In the genomic region with DNA sequence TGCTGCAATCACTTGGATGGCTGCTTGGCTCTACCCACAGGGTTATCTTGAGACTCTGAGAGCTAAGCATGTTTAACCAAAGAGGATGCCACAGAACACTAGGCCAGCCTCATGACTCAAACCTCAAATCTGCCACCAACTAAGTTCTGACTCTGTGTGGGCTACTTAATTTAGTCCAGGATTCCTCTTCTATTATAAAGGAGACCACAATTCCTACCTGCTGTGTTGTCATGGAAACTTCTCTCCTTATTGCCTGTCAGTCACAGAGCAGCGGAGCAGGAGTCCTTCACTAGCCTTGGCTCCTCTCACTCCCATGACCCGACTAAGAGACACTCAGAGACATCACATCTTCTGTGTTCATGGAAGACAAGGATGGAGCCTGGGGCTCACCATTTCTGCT, we compare ENCODE assay signal across 22 mouse cellular contexts.
A peak's percentile ranks its signal among the peaks of the same experiment; 100 is the strongest.
DNase-seq lines count a peak whose midpoint lies in the region; ATAC-seq and TF ChIP-seq lines count a peak whose summit lies in the region.
"Had no signal": no experiment of that assay in that cellular context is flagged by ENCODE, and none has a peak within 500 bp of the region (broad histone marks: within the 10 kb centered on the region; RNA-seq: fewer than 3 reads in every experiment).

No protein-coding gene starts in this region.

- TF ChIP-seq CTCF in left cerebral cortex, adult 2 months (IDR thresholded peaks at IDR 0.05) = no peak

- no peak overlapping the region for H3K4me3 ChIP-seq in hindbrain, embryonic 11.5 days (ENCODE audit: low read depth, low read length)
- H3K4me3 ChIP-seq in hindbrain, embryonic 10.5 days = no peak overlapping the region
- H3K4me3 ChIP-seq in midbrain, embryonic 15.5 days = no peak overlapping the region
- H3K4me3 ChIP-seq in left cerebral cortex, adult 2 months = no peak overlapping the region
- H3K4me3 ChIP-seq: heart, embryonic 12.5 days; limb, embryonic 12.5 days; liver, embryonic 13.5 days; myocyte had no signal

- no peak for ATAC-seq in hindbrain, embryonic 11.5 days (ENCODE audit: low FRiP score)
- peak; percentile 48; the same call in 1 of the 2 replicates for ATAC-seq in midbrain, embryonic 15.5 days (replicated peaks)
- ATAC-seq: inflammation-experienced regulatory T-cells, adult 6 months had no signal

- H3K9me3 ChIP-seq in hindbrain, embryonic 11.5 days (ENCODE audit: control insufficient read depth, low read length) = no peaks in the 10 kb centered on the region
- no peaks in the 10 kb centered on the region for H3K9me3 ChIP-seq in hindbrain, embryonic 10.5 days
- H3K9me3 ChIP-seq in midbrain, embryonic 15.5 days = no peaks in the 10 kb centered on the region
- H3K9me3 ChIP-seq: heart, embryonic 12.5 days; limb, embryonic 12.5 days; liver, embryonic 13.5 days had no signal

- H3K4me2 ChIP-seq in hindbrain, embryonic 11.5 days (replicated peaks; ENCODE audit: low read depth, low read length) = no peak overlapping the region
- H3K4me2 ChIP-seq in midbrain, embryonic 15.5 days = no peak overlapping the region
- H3K4me2 ChIP-seq: heart, embryonic 12.5 days; limb, embryonic 12.5 days; liver, embryonic 13.5 days; lung, embryonic 14.5 days had no signal

- H3K27ac ChIP-seq in hindbrain, embryonic 11.5 days (ENCODE audit: low read depth, low read length) = no peak overlapping the region
- no peak overlapping the region for H3K27ac ChIP-seq in hindbrain, embryonic 10.5 days
- H3K27ac ChIP-seq in midbrain, embryonic 15.5 days = peak overlapping the region; percentile 38; the same call in 1 of the 2 replicates
- no peak overlapping the region for H3K27ac ChIP-seq in left cerebral cortex, adult 2 months
- H3K27ac ChIP-seq: limb, embryonic 12.5 days; liver, embryonic 13.5 days had no signal

- intact Hi-C loops in left cerebral cortex, adult 2 months (cut with DNase I) = no loop called here

- WGBS in hindbrain, embryonic 11.5 days = 29% methylated on average over 2 of the region's 2 CpGs
- 19% methylated on average over 2 of the region's 2 CpGs for WGBS in hindbrain, embryonic 10.5 days
- 13% methylated on average over 2 of the region's 2 CpGs for WGBS in midbrain, embryonic 15.5 days

- no peaks in the 10 kb centered on the region for H3K4me1 ChIP-seq in hindbrain, embryonic 11.5 days (replicated peaks; ENCODE audit: control insufficient read depth, insufficient read depth, low read length)
- peaks cover 6% of the 10 kb centered on the region for H3K4me1 ChIP-seq in hindbrain, embryonic 10.5 days (replicated peaks)
- peaks cover 18% of the 10 kb centered on the region for H3K4me1 ChIP-seq in midbrain, embryonic 15.5 days
- H3K4me1 ChIP-seq: heart, embryonic 12.5 days; limb, embryonic 12.5 days; liver, embryonic 13.5 days had no signal

- no peaks in the 10 kb centered on the region for H3K36me3 ChIP-seq in hindbrain, embryonic 11.5 days (ENCODE audit: control insufficient read depth, insufficient read depth, low read length)
- no peaks in the 10 kb centered on the region for H3K36me3 ChIP-seq in hindbrain, embryonic 10.5 days
- no peaks in the 10 kb centered on the region for H3K36me3 ChIP-seq in midbrain, embryonic 15.5 days (replicated peaks)
- H3K36me3 ChIP-seq: heart, embryonic 12.5 days; limb, embryonic 12.5 days; liver, embryonic 13.5 days had no signal

- H3K9ac ChIP-seq in hindbrain, embryonic 11.5 days (ENCODE audit: low read depth, low read length) = no peak overlapping the region
- H3K9ac ChIP-seq in midbrain, embryonic 15.5 days = no peak overlapping the region
- H3K9ac ChIP-seq: heart, embryonic 12.5 days; limb, embryonic 12.5 days; liver, embryonic 13.5 days; lung, embryonic 14.5 days had no signal

- DNase-seq in hindbrain, embryonic 11.5 days (ENCODE audit: low spot score) = peak; percentile 36
- DNase-seq in hindbrain, embryonic 10.5 days (ENCODE audit: low spot score) = no peak
- DNase-seq in R1 (ENCODE audit: low read depth, low spot score) = peak; percentile 65
- DNase-seq in embryo, embryonic 10.5 days (ENCODE audit: low spot score) = peak; percentile 41
- DNase-seq in heart, adult 18-20 months = no peak
- no peak for DNase-seq in left cerebral cortex, adult 2 months (ENCODE audit: extremely low spot score in 1 of 2, low spot score in 2 of 2)
- DNase-seq: adrenal gland, adult 8-10 months; B cell, adult 2 months; cerebellum, adult 9-10 months; heart, postnatal 14 days; kidney, adult 9 months; kidney, postnatal 4 days; liver, embryonic 13.5 days; lung, embryonic 14.5 days; lung, postnatal 36 days; right cerebral cortex, postnatal 14 days; spleen, adult 18-20 months had no signal

- H3K27me3 ChIP-seq in hindbrain, embryonic 11.5 days (ENCODE audit: control insufficient read depth, insufficient read depth, low read length) = no peaks in the 10 kb centered on the region
- H3K27me3 ChIP-seq in hindbrain, embryonic 10.5 days (ENCODE audit: insufficient read depth, poor library complexity, severe bottlenecking) = no peaks in the 10 kb centered on the region
- no peaks in the 10 kb centered on the region for H3K27me3 ChIP-seq in midbrain, embryonic 15.5 days (replicated peaks)
- H3K27me3 ChIP-seq: limb, embryonic 12.5 days; liver, embryonic 13.5 days had no signal

Comparison
In these comparisons a context has a peak if more than half of its experiments do, and no peak if none do; other contexts are left out.
1. DNase-seq: peak in hindbrain, embryonic 11.5 days (single experiment), R1 (single experiment) and embryo, embryonic 10.5 days (single experiment); none in hindbrain, embryonic 10.5 days (single experiment), heart, adult 18-20 months (0 of 2) and left cerebral cortex, adult 2 months (0 of 2).